Mouse (Mus musculus) layer of hippocampus, adult 18-20 months (tissue): Measurements from ENCODE around the gene Hid1. TPM values are rescaled to one million over a fixed set of nuclear protein-coding genes. Genes with fewer than 3 reads are reported as not detected.

Source experiments
- DNase-seq, 2 experiments: peaks; one replicate each; pipeline ENCODE4 v3.0.0; 2022; ENCODE audit warnings: low spot score in 2 of 2
- total RNA-seq, 2 experiments: library from RNA; stranded (reverse); gene quantifications; 2 replicates each; pipeline ENCODE4 v1.2.3; 2021

Hid1 gene
- total RNA-seq, 2 experiments from 2014 or later: 110 to 115 TPM

DNA sequence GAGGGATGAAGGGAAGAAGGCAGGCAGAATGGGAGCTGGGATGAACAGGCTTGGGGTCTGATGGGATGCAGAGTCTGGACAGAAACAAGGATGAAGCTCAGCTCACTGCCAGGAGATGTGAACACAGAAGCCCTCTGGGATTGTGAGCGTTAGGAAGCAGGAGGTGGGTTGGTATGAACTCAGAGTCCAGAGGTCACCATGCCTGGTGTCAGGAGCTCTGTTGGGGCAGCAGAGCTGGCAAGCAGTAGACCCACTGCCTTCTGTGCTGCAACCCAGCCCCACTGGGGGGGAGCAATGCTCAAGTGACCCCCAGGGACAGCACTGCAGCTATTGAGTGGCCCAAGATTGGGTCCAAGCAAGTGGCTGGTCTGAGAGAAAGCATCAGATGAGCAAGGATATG, 29.7 kb downstream of the Hid1 start:
- DNase-seq: no peak

DNA sequence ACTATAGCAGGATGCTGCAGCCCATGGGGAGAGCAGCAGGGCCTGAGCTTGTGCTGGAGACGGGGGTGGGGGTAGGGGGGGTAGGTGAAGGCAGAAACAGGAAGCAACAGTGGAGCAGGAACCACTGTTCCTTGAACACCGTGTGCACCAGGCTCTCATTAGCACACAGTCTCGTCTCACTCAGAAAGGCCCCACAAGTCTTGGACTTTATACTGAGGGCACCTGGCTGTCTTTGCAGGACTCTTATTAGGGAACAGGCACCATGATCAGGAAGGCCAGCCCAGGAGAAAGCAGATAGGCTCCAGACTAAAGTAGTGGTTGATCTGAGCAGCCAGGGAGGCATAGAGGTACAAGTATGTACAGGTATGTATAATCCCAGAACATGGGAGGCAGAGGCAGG, 30.2 kb downstream of the Hid1 start:
- DNase-seq: no peak

DNA sequence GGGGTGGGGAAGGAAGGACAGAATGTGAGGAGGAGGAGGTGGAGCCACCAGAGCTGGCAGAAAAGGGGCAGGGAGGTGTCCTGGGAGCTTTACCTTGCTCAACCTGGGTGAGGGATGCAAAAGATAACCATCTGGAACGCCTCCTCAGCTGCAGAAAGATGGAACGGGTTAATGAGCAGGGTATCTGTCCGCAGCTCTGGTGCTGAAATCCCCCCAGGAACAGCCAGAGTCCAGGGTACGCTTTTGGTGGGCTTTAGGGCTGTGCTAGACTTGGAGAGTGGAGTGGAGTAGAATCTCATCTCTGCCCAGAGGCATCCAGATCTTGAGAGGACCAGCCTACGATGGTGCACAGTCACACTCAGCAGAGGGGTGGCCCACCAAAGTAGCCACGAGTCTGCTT, 31.4 kb downstream of the Hid1 start:
- DNase-seq: no peak

DNA sequence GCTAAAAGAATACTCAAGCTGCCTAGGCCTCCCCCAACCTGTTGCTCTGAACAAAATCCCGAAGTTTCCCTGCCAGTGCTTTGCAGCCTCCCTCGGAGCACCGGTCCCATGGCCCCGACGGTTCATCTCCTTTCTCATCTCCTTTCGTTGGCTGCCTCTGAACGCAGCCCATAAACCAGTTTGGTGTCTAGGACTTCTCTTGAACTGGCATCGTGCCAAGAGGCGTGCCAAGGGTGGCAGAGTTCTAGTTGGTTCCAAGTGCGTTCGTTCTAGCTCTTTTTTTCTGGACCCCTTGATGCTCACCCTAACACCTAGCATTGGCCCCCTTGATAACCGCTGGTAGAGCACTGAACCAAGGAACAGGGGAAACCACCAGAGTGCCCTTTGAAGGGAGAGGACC, 32.3 kb downstream of the Hid1 start:
- no peak for DNase-seq

DNA sequence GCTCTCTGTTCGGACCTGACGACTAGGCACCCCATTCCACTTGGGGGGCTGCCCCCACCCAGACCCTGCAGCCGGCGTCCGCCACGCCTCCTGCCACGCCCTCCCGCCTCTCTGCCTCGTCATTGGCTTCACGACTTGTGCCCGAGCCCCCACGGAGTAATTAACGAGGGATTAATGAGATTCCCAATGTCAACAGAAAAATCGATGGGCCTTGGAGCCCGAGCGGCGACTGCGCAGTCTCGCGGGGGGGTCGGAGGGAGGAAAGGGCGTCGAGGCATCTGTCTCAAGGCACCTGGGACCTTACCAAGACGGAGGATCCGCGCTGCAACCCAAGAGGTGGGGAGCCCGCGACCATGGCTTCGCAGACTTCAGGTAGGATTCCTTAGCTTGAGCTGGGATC, 33.0 kb downstream of the Hid1 start, which contains the start of gene Otop3:
Gene Otop3, plus strand, starts transcription at position 201 of the 400 bp plus-strand sequence.
- no peak for DNase-seq

DNA sequence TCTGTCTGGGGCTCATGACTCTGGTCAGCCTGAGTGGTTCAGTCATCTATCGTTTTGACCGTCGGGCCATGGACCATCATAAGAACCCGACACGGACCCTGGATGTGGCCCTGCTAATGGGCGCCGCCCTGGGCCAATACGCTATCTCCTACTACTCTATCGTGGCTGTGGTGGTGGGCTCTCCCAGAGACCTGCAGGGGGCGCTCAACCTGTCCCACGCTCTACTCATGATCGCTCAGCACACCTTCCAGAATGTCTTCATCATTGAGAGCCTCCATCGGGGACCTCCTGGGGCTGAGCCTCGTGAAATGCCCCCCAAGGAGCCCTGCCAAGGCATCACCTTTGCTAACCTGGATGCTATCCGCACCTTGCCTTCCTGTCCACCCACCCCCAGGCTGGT, 38.2 kb downstream of the Hid1 start:
- DNase-seq: no peak

DNA sequence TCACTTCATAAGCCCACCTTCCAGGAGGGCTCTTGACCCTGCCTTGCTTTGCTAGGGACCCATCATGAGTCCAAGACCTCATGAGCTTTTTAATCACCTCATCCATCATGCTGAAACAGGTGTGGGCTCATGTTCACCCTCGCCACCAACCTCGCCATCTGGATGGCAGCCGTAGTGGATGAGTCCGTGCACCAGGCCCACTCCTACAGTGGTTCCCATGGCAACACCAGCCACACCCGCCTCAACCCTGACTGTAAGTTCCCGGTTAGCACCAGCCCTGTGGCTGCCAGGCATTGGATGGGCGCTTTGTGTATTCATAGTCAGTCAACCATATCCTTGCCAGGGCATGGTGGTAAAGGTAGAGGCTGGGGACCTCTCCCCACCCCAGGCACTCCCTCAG, 40.8 kb downstream of the Hid1 start:
- peak; percentile 28 to 50 for DNase-seq

DNA sequence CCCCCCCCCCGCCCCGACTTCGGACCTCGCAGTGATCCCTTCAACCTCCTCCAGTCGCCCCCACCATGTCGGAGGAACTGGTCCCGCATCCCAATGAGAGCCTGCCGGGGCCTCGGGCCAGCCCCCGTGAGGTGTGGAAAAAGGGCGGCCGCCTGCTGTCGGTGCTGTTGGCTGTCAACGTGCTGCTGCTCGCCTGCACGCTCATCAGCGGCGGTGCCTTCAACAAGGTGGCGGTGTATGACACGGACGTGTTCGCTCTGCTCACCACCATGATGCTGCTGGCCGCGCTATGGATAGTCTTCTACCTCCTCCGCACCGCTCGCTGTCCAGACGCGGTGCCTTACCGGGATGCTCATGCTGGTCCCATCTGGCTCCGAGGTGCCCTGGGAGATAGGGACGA, 44.2 kb downstream of the Hid1 start:
- DNase-seq: no peak

DNA sequence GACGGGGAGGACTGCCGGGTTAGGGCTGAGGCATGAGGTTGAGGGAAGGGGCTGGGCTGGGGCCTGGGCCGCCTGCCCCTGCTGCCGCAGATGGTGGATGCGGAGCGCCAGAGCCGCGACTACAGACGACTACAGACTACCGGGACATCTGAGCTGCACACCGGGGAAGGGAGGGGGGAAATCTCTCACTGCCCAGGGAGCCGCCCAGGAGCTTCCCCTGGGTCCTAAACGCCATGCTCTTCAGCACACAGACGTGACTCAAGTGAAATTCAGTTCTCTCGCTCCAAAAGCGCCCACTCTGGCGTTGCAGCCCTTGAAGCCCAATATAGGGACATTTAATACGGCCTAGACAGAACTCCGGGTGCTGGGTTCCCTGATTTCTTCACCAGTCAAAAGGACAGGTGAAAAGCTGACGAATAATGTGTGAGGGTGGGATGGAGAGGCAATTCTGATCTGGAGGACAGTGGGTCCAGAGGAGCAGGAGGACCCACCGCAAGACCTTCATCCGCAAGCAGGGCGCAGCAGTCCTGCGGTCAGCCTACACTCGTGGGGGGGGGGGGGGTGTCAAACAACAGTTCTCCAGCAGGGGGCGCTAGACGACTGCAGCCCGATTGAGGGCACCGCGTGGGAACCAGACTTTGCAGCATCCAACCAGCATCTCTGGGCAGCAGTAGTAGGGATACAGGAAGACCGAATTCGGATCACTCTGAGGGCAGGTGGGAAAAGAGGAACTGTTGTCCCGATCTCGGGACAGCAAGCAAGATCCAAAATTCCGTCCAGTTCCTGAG, 45.5 kb downstream of the Hid1 start, which contains the start of gene Ush1g:
Gene Ush1g, minus strand, starts transcription at position 136 of the 788 bp plus-strand sequence.
- DNase-seq: peak in 1 of 2 experiments; percentile 31

DNA sequence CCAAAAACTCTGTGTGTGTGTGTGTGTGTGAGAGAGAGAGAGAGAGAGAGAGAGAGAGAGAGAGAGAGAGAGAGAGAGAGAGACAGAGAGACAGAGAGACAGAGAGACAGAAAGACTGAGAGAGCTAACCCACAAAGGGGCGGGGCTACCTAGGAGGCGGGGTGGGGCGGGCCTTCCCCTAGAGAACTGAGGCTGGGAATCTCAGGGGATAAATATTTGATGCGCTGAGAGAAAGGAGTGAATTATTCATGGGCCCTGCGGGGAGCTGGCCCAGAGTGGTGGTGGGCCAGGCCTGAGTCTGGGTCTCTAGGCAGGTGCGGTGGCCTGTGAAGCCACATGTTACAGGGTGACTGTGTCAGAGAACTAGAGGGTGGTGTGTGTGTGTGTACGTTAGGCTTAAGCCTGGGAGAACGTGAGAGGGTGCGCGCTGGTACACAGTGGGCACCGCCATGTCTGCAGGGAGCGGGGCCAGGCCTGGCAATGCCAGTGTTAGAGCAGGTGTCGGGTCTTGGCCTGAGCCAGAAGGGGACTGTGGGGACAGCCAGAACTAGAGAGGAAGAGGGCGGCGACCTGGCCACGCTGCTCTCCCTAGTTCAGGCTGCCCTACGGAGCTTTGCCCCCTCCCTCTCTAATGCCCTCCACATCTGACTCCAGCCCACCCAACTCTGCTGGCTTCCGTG, 47.7 kb downstream of the Hid1 start:
- no peak for DNase-seq

DNA sequence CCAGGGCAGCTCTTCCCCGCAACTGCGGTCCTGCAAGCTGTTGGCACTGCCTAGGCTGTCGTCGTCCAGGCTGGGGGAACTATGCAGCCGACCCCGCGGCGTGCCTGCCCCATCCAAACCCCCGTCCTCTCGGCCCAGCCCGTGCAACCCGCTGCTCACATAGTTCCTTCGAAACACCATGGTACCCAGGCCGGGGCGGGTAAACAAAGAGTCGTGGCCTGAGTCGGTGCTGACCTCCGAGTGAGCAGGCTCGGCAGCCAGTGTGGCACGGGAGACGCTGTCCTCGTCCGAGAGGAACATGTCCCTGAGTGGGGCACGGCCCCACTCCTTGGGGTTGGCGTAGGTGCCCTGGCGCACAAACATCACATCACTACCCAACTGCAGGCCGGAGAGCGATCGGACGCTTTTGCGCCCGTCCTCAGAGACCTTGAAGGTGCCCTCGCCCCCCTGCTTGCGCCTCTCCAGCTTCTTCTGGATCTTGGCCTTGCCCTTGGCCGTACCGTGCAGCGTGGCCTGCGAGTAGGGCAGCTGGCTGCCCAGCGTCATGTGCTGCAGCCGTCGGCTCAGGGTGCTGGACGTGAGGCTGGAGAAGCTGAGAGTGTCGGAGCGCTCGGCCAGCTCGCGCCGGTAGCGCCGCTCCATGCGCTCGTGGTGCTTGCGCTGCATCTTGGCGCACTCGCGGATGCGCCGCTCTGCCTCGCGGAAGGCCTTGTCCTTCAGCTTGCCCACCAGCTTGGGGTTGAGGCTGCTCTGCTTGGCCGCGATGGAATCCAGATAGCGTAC, 49.1 kb downstream of the Hid1 start:
- DNase-seq: no peak

DNA sequence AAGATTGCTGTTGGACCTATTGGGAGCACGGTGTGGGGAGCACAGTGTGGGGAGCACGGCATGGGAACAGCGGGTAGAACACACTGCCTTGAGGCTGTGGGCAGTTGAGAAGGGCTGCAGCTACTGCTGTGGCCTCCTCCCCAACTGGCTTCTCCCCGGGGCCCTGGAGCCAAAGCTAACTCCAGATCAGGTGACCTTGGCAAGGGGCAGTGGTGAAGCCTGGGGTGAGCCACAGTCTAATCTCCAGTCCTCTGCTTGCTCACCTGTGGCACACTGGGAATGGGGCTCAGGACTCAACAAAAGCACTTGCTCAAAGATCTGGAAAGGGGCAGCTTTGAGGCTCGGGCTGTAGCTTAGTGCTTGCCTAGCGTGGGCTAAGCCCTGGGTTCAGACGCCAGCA, 50.4 kb downstream of the Hid1 start:
- no peak for DNase-seq

DNA sequence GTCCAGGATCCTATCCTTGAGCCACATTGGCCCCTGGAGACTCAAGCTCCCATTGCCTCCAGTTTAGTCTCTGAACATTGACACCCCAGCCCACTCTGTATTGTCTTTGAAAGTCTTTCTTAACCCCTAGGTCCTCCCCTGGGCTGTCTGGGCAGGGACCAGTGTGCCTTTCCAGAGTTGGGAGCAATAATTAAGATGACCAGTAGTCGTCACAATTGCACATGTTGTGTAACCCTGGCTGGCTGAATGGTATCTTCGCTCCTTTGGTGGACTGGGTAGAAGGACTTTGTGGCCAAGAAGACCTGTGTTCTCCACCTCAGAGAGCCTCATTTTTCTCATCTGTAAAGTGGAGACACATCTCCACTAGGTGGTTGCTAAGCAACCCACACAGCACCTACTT, 53.3 kb downstream of the Hid1 start:
- DNase-seq: no peak

DNA sequence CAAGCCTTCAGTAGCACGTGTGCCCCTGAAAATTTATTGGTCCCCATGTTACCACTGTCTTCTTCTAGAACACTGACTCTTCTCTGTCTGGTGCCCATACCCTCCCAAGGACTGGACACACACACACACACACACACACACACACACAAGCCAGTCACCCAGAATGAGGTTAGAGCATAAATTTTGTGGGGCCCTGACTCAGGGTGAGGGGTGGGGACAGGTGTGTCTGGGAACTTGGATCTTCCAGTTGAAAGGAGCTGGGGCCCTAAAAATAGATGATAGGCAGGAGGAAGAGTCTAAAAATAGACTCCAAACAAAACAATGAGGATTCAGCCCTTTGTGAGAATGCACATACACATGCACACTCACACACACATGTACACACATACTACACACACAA, 58.8 kb downstream of the Hid1 start:
- DNase-seq: no peak

DNA sequence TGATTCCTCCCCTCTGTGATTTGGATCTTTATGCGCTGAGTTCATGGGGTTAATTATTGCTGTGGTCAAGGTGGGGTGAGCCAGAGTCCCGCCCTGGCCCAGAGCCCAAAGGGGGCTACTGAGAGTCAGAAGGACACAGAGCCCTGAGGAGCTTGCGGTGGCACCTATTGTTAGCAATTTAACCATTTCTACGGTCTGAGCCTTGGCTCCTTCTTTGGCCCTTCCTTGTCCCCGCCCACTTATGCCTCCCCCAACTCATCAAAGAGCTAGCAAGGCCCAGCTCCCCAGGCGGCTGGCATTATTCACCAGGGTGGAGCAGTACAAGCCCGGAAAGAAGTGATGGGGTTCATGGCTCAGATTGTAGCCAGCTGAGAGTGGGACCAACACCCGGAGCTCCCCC, 60.7 kb downstream of the Hid1 start, which contains the start of gene Otop2:
Gene Otop2, plus strand, starts transcription at position 301 of the 400 bp plus-strand sequence.
- DNase-seq: no peak

DNA sequence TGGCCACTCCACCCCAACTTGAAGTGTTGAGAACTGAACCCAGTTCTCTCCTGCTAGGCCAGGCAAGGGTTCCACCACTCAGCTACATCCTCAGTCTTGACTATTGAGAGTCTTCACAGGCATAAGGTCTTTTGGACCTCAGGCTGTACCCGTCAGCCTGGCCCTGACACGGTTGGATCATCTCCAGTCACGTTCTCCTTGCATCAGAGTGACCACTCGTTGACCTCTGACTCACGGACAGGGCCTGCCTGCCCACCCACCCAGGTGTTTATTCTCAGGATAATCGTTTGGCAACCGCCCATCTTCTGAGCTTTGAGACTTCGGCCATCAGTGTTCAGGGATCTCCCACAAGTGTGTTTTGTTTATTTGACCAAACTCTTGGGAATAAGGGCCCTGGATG, 64.4 kb downstream of the Hid1 start:
- DNase-seq: no peak

DNA sequence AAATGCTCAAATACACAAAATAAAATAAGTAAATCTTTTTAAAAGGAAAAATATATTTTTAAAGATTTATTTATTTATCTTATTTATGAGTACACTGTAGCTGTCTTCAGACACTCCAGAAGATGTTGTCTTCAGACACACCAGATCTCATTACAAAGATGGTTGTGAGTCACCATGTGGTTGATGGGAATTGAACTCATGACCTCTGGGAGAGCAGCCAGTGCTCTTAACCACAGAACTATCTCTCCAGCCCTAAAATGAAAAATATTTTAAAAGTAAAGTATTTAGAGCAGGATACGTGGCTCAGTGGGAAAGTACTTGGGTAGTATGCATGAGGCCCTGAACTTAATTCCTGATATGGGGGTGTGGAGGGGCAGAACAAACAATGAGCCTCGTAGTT, 66.2 kb downstream of the Hid1 start:
- DNase-seq: no peak

DNA sequence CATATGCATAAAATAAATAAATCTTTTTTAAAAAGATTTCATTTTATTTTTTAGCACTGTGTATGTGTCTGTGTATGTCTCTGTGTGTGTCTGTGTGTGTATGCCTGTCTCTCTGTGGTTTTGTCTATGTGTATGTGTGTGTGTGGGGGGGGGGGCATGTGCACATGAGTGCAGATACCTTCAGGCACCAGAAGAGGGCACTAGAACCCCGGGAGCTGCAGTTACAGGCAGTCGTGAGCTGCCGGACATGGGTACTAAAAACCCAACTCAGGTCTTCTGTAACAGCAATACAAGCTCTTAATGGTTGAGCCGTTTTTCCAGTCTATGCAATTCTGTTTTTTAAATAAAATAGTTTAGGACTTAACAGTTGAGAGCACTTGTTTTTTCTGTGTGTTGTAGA, 66.8 kb downstream of the Hid1 start:
- no peak for DNase-seq

DNA sequence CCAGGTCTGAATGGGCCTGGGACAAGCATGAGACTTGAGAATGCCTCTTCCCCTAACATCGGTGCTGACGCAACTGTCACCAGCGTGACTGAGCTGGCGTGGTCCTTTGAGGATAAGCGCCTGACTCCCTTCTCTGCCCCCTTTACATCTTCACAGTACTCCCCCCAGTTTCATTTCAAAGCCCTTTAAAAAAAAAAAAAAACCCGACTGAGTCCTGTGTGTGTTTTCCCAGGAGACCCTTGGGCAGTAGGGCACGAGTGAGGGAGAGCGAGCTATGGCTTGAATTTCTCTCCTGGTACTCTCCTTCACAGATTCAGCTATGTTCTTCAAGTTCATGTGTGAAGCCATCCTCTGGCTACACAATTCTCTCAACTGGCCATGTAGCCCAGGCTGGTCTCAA, 69.4 kb downstream of the Hid1 start:
- DNase-seq: no peak
